Mouse (Mus musculus) lung, postnatal 0 days (tissue): ENCODE measurements around the gene Ints3. TPM values are rescaled to one million over a fixed set of nuclear protein-coding genes. Genes with fewer than 3 reads are reported as not detected.

ENCODE experiments used
- ATAC-seq: fragments of 200-750 bp; cut with Nextera tagmentation; 2 replicates; pipeline ENCODE4 v1.8.0; 2017; ENCODE audit warnings: moderate library complexity
- DNase-seq: peaks from one replicate; pipeline ENCODE4 v3.0.0-alpha.2; 2016; ENCODE audit warnings: low spot score
- H3K27ac ChIP-seq: fragments of 300-500 bp; sonication (generic); 2 replicates; pipeline ENCODE4 v1.5.1; 2014; ENCODE audit warnings: antibody characterized with exemption, mild to moderate bottlenecking, low read length, mixed read lengths
- H3K27me3 ChIP-seq: fragments of 300-500 bp; sonication (generic); replicated peaks from 2 replicates; pipeline ENCODE4 v1.6.1; 2014; ENCODE audit warnings: low read length, mixed read lengths; ENCODE audit not compliant: insufficient read depth
- H3K36me3 ChIP-seq: fragments of 300-500 bp; sonication (generic); 2 replicates; pipeline ENCODE4 v1.6.1; 2014; ENCODE audit warnings: low read length, mixed read lengths; ENCODE audit not compliant: insufficient read depth
- H3K4me1 ChIP-seq: fragments of 300-500 bp; sonication (generic); 2 replicates; pipeline ENCODE4 v1.6.1; 2014; ENCODE audit warnings: antibody characterized with exemption, low read depth, low read length, mixed read lengths; ENCODE audit not compliant: insufficient read depth
- H3K4me2 ChIP-seq: fragments of 300-500 bp; sonication (generic); replicated peaks from 2 replicates; pipeline ENCODE4 v1.6.1; 2014; ENCODE audit warnings: low read depth, mild to moderate bottlenecking, low read length, moderate library complexity, mixed read lengths
- H3K4me3 ChIP-seq: fragments of 300-500 bp; sonication (generic); 2 replicates; pipeline ENCODE4 v1.5.1; 2014; ENCODE audit warnings: low read depth, low read length
- H3K9ac ChIP-seq: fragments of 300-500 bp; sonication (generic); replicated peaks from 2 replicates; pipeline ENCODE4 v1.6.1; 2014; ENCODE audit warnings: low read depth, mild to moderate bottlenecking
- H3K9me3 ChIP-seq: fragments of 300-500 bp; sonication (generic); 2 replicates; pipeline ENCODE4 v1.6.1; 2016; ENCODE audit warnings: low read length, mixed read lengths
- CTCF ChIP-seq: IDR thresholded peaks from 2 replicates; pipeline ENCODE4 v1.5.1; 2016; ENCODE audit warnings: antibody characterized with exemption, mild to moderate bottlenecking
- EP300 ChIP-seq: IDR thresholded peaks from 2 replicates; pipeline ENCODE4 v1.6.1; 2016; ENCODE audit warnings: antibody characterized with exemption, mild to moderate bottlenecking, control low read depth
- WGBS: fragments of 180-500 bp; shearing (Covaris S2); extraction: QIAGEN DNeasy Blood & Tissue Kit; methylation state at CpG from one replicate; pipeline ENCODE4 v1.1.7; 2014; 5-methylcytosine and 5-hydroxymethylcytosine counted together
- polyA plus RNA-seq: library from polyadenylated mRNA; unstranded; fragments of >200 nt; fragmentation: Nextera tagmentation; extraction: Ambion mirVana; gene quantifications from 2 replicates; pipeline ENCODE4 v1.2.1, GENCODE M21; 2015

The Ints3 gene
- polyA plus RNA-seq, 1 experiment from 2014 or later = 10.6 TPM

DNA sequence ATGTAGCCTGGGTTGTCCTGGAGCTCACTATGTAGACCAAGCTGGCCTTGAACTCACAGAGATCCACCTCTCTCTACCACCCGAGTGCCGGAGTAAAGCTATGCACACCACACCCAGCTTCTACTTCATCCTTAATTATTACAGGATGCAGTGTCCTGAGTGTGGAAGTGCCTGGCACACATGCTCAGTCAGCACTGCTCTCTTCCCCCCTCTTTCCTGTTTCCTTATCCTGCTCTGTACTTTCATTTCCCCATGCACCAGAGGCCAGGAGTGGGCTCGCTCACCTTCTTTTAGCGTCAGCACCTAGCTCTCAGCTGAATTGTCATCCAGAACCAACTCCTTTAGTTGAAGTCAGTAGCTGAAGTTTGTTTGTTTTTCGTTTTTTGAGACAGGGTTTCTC is 26.9 kb upstream of the Ints3 start:
- 56% methylated on average over 5 of the region's 5 CpGs for WGBS
- Histone ChIP-seq H3K36me3 (0 out of 2 replicates have a peak, but pooled peaks cover 6% of the 10 kb centered on the region), H3K9ac (no peak overlapping the region), H3K4me1 (no peaks in the 10 kb centered on the region; the same call in 1 of the 2 replicates), H3K9me3 (no peaks in the 10 kb centered on the region), H3K27me3 (no peaks in the 10 kb centered on the region), H3K27ac (no peak overlapping the region), H3K4me3 (no peak overlapping the region), H3K4me2 (no peak overlapping the region)
- DNase-seq (no peak), ATAC-seq (no peak)
- no peak for TF ChIP-seq CTCF
- no peak for TF ChIP-seq EP300

DNA sequence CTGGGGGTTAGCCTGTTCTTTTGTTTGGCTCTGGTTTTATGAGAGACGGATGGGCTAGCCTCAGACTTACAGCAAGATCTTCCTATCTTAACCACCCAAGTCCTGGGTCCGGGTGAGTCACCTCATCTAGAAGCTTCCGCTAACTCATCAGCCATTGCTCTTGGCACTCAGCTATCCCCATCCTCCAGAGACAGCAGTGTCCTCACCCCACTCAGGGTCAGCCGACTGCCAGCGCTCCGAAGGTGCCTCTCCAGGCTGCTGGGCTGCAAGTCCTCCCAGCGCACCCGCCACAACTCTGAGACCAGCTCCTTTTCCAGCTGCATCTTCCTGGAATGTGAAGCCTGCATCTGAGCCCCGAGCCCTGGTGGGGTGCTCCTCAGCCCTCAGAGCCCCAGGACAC is 26.3 kb upstream of the Ints3 start:
- Histone ChIP-seq H3K4me1 (no peaks in the 10 kb centered on the region; the same call in 1 of the 2 replicates), H3K9ac (no peak overlapping the region), H3K9me3 (no peaks in the 10 kb centered on the region), H3K4me2 (no peak overlapping the region), H3K36me3 (0 out of 2 replicates have a peak, but pooled peaks cover 6% of the 10 kb centered on the region), H3K4me3 (no peak overlapping the region), H3K27ac (no peak overlapping the region), H3K27me3 (no peaks in the 10 kb centered on the region)
- no peak for TF ChIP-seq EP300
- no peak for TF ChIP-seq CTCF
- DNase-seq = no peak
- 79% methylated on average over 9 of the region's 9 CpGs for WGBS
- no peak for ATAC-seq

DNA sequence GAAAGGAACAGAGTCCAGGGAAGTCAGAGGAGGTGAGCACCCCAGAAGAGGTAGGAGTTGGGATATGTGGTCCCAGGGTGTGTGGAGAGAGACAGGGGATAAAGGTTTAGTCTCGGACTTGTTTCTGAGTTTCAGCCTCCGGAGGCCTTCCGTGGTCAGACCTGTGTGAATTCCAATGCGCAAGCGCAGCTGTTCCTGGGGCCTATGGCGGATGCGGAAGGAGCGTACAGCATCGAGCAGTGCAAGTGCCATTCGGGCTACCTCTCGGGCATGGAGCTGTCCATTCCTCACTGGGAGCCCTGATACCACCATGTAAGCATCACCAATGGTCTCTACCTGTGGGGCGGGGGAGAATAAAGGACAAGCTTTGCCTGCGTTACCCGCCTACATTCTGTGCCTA is 21.5 kb upstream of the Ints3 start:
- DNase-seq = no peak
- Histone ChIP-seq H3K9me3 (no peaks in the 10 kb centered on the region), H3K36me3 (0 out of 2 replicates have a peak, but pooled peaks cover 6% of the 10 kb centered on the region), H3K27ac (no peak overlapping the region), H3K27me3 (no peaks in the 10 kb centered on the region), H3K4me1 (no peaks in the 10 kb centered on the region), H3K9ac (no peak overlapping the region), H3K4me3 (no peak overlapping the region), H3K4me2 (no peak overlapping the region)
- no peak for ATAC-seq
- TF ChIP-seq CTCF = no peak
- TF ChIP-seq EP300 = no peak
- 87% methylated on average over 14 of the region's 14 CpGs for WGBS

GRCm38 (mm10) chr3:90451396-90452095 is 18.1 kb upstream of the Ints3 start:
- Histone ChIP-seq H3K4me3 (no peak overlapping the region), H3K4me2 (0 out of 2 replicates have a peak overlapping the region, but pooled peaks have one; percentile 11), H3K4me1 (peaks cover 6% of the 10 kb centered on the region; the same call in 1 of the 2 replicates), H3K27ac (peak overlapping the region; percentile 43; the same call in 1 of the 2 replicates), H3K9me3 (no peaks in the 10 kb centered on the region), H3K36me3 (0 out of 2 replicates have a peak, but pooled peaks cover 4% of the 10 kb centered on the region), H3K9ac (no peak overlapping the region), H3K27me3 (no peaks in the 10 kb centered on the region)
- WGBS = 28% methylated on average over 10 of the region's 10 CpGs
- ATAC-seq (no peak), DNase-seq (peak; percentile 46)
- TF ChIP-seq CTCF = no peak
- TF ChIP-seq EP300 = no peak

- no peak overlapping the region for H3K9ac ChIP-seq
- H3K9me3 ChIP-seq = no peaks in the 10 kb centered on the region
- 23% methylated on average over 12 of the region's 12 CpGs for WGBS
- H3K36me3 ChIP-seq = no peaks in the 10 kb centered on the region
- no peak overlapping the region for H3K4me3 ChIP-seq
- no peaks in the 10 kb centered on the region for H3K27me3 ChIP-seq
- H3K27ac ChIP-seq = peak overlapping the region; percentile 43; the same call in 1 of the 2 replicates
- H3K4me2 ChIP-seq = 0 out of 2 replicates have a peak overlapping the region, but pooled peaks have one; percentile 11
- DNase-seq (no peak), ATAC-seq (no peak)
- no peak for TF ChIP-seq EP300
- TF ChIP-seq CTCF = no peak
- peaks cover 6% of the 10 kb centered on the region; the same call in 1 of the 2 replicates for H3K4me1 ChIP-seq
Observed at GRCm38 (mm10) chr3:90450874-90451273, 17.5 kb upstream of the Ints3 start.

GRCm38 (mm10) chr3:90448626-90449025 is 15.2 kb upstream of the Ints3 start:
- TF ChIP-seq EP300 = no peak
- no peak overlapping the region for H3K9ac ChIP-seq
- WGBS = 47% methylated on average over 6 of the region's 6 CpGs
- no peak for ATAC-seq
- H3K4me2 ChIP-seq = no peak overlapping the region
- H3K36me3 ChIP-seq = no peaks in the 10 kb centered on the region
- peak overlapping the region; percentile 43; the same call in 1 of the 2 replicates for H3K27ac ChIP-seq
- H3K4me1 ChIP-seq = peaks cover 6% of the 10 kb centered on the region; the same call in 1 of the 2 replicates
- no peak overlapping the region for H3K4me3 ChIP-seq
- no peaks in the 10 kb centered on the region for H3K27me3 ChIP-seq
- no peak for DNase-seq
- H3K9me3 ChIP-seq = no peaks in the 10 kb centered on the region
